Mouse (Mus musculus): ENCODE measurements around the gene Pcdh15.

DNA sequence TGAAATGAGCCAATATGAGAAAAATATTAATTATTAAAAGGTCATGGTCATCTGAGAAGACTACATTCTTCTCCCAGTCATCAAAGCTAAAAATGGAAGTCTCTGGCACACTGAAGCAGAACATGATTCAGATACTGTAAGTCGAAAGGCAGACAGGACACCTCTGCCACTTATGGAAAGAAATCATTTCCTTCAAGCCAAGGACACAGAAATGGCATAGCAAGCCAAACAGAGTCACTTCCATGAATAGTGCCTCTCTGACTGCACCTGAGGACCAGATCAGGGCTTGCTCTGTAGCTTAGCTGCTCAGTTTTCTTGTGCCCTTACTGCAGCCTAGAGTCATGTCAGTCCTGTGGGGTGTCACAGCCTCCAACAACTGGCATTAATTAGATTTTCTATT is 234.3 kb downstream of the Pcdh15 start:
- no peak for TF ChIP-seq CTCF (IDR thresholded peaks at IDR 0.05 in 2 of 3, conservative IDR thresholded peaks at IDR 0.05 in 1 of 3; ENCODE audit: control insufficient read depth in 1 of 3, insufficient read depth in 1 of 3, low read depth in 2 of 3, low read length in 3 of 3, poor library complexity in 1 of 3, severe bottlenecking in 1 of 3)
- TF ChIP-seq POLR2AphosphoS2 (IDR thresholded peaks at IDR 0.05; ENCODE audit: low read length): no peak
- TF ChIP-seq SMC3 (IDR thresholded peaks at IDR 0.05; ENCODE audit: low read depth, low read length): no peak
- TF ChIP-seq MYC (IDR thresholded peaks at IDR 0.05; ENCODE audit: low read depth, low read length): no peak
- no peak for TF ChIP-seq ELF1 (IDR thresholded peaks at IDR 0.05; ENCODE audit: low read depth, low read length)
- TF ChIP-seq MXI1 (IDR thresholded peaks at IDR 0.05; ENCODE audit: low read depth, low read length): no peak
- no peak for TF ChIP-seq KAT2A (conservative IDR thresholded peaks at IDR 0.05; ENCODE audit: low read depth, low read length)
- no peak for TF ChIP-seq ZNF384 (IDR thresholded peaks at IDR 0.05; ENCODE audit: low read depth, low read length)
- no peak for TF ChIP-seq USF1 (IDR thresholded peaks at IDR 0.05; ENCODE audit: low read depth, low read length)
- no peak for TF ChIP-seq CHD2 (IDR thresholded peaks at IDR 0.05; ENCODE audit: low read length)
- no peak for TF ChIP-seq TBP (IDR thresholded peaks at IDR 0.05; ENCODE audit: low read depth, low read length)
- no peak for TF ChIP-seq JUND (IDR thresholded peaks at IDR 0.05; ENCODE audit: low read depth, low read length)
- TF ChIP-seq TCF12 (IDR thresholded peaks at IDR 0.05; ENCODE audit: low read depth, low read length): no peak

All from MEL (cell line).